Mouse (Mus musculus): ENCODE results near the gene Eif4a2. TPM values are rescaled to one million over a fixed set of nuclear protein-coding genes. Genes with fewer than 3 reads are reported as not detected.
"Not testable (repeated sequence)": the region's sequence is repeated elsewhere in the genome, so short reads cannot be mapped to it uniquely, and the experiment has no call there.

Gene Eif4a2
- polyA plus RNA-seq, 1 experiment from 2014 or later = 315 TPM

DNA sequence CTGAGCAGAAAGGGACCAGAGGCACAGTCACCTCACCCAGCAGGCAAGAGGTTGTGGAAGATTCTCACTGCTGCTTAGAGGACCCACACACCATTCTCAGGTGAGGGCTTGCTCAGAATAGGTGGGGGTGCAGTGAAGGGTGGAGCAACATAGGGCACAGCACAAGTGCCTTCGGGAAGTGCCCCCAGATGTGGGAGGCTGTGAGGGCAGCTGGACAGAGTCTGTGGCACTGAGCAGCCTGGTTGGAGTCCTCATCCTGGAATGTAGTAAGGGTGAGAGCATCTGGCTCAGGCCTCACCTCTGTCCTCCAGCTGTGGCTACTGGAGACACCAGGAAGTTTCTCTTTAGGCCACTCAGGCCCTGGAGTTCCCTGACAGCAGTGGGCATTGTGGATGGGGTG lies 10.4 kb upstream of the Eif4a2 start:
- H3K36me3 ChIP-seq; H3K4me2 ChIP-seq; H3K27ac ChIP-seq; H3K4me3 ChIP-seq; H3K9ac ChIP-seq; ATAC-seq (ENCODE audit: low FRiP score); H3K9me3 ChIP-seq: not testable (repeated sequence)
- peaks cover 16% of the 10 kb centered on the region for H3K27me3 ChIP-seq
- peaks cover 14% of the 10 kb centered on the region for H3K4me1 ChIP-seq (replicated peaks)
- WGBS = 86% methylated on average over 1 of the region's 1 CpGs

DNA sequence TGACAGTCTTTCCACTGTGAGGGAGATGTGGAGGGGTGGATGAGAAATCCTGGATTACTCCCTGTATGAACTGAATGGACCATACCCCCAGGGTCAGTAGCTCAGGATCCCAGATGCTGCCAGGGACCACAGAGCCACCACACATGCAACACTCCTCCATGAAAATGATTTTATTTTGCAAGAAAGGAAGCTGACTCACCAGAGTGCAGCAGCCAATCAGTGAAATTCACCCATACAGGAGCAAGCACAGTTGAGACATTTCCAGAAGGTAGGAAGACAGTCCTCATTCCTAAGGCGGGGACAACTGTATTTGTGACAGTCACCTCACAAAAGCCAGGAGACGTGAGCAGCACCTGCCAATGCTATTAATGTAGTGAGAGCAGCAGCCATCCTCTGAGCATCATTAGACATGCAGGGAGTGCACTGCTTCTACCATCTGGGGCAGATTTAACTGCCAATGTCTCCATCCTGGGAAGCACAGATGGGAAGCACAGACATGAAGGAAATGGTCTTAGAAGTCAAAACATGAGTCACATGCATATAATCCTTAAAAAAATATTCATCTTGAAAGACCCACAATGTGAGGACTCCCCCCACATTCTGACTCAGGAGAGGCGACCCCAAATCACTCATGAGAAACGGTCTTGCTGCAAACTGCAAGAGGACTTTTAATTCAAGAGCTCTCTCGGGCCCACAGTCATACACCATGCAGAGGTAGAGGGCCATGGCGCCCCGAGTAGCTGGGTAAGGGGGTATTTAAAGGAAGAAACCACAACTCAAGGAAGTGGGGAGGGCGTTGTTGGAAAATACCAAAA lies 9.7 kb upstream of the Eif4a2 start:
- WGBS = 86% methylated on average over 8 of the region's 8 CpGs
- H3K4me2 ChIP-seq; ATAC-seq (ENCODE audit: low FRiP score); H3K36me3 ChIP-seq; H3K4me3 ChIP-seq; H3K27ac ChIP-seq; H3K9me3 ChIP-seq; H3K9ac ChIP-seq: not testable (repeated sequence)
- Histone ChIP-seq H3K4me1 (replicated peaks) (peaks cover 16% of the 10 kb centered on the region), H3K27me3 (peaks cover 19% of the 10 kb centered on the region)

DNA sequence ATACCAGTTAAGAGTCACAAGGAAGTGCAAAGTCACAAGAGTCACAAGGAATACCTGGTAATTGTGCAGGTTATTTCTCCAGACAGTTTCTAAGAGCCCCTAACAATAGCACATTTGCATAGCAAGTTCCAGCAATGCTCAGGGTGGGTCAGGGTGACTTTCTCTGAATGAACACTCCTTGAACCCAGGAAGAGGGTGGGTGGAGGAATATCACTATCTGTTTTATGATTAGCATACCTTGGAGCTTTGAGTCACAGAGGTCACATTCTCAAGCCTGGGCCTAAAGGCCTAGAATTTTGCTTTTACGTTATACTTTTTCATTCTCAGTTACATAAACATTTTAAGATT lies 9.2 kb upstream of the Eif4a2 start:
- not testable (repeated sequence) for ATAC-seq (ENCODE audit: low FRiP score); H3K36me3 ChIP-seq; H3K4me3 ChIP-seq; H3K9ac ChIP-seq; H3K9me3 ChIP-seq; H3K27ac ChIP-seq; H3K4me2 ChIP-seq
- WGBS = 100% methylated on average over 1 of the region's 1 CpGs
- Histone ChIP-seq H3K27me3 (peaks cover 25% of the 10 kb centered on the region), H3K4me1 (replicated peaks) (peaks cover 21% of the 10 kb centered on the region)

DNA sequence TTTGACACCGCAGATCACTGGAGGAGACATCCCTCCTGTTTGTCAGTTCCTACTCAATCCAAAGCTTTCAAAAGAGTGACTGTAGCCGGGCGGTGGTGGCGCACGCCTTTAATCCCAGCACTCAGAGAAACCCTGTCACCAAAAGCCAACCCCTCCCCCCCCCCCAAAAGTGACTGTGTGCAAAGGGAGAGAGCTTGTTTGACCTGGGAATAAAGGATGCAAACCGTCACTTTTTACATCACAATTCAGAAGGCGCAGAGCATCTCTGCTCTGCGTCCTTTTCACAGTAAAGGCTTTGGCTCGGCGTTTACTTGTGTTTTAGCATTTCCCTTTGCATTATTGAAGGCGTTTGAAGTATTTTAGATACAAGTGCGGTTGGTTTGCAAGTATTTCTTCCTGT lies 7.6 kb upstream of the Eif4a2 start:
- WGBS = 4% methylated on average over 12 of the region's 12 CpGs
- H3K4me3 ChIP-seq = peak overlapping the region; percentile 34
- H3K27me3 ChIP-seq = peaks cover 31% of the 10 kb centered on the region
- H3K27ac ChIP-seq = no peak overlapping the region
- no peak for ATAC-seq (ENCODE audit: low FRiP score)
- no peaks in the 10 kb centered on the region for H3K9me3 ChIP-seq
- H3K36me3 ChIP-seq = no peaks in the 10 kb centered on the region
- H3K4me2 ChIP-seq = peak overlapping the region; percentile 56
- H3K9ac ChIP-seq = peak overlapping the region; percentile 67
- H3K4me1 ChIP-seq (replicated peaks) = peaks cover 21% of the 10 kb centered on the region

DNA sequence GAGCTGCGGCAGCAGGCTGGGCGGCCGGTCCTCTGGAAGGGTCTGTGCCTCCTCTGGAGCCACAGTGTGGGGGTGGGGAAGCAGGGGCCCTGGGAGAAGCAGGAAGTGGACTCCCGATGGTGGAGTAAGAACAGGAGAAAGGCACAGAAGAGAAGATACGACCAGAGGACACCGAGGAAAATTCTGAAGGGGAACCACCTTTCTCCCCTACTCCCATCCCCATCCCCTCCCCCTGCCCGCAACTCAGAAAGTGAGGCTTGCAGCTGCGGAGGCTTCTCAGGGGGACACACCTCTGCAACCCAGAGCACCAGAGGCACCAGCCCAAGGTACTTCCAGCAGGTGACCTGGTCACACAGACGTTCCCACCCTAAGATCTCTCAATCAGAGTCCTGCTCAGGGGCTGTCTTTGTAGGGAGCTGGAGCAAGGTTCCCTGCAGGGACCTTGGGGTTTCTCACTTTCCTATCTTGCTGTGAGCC lies 7.1 kb upstream of the Eif4a2 start:
- Histone ChIP-seq H3K27me3 (peaks cover 31% of the 10 kb centered on the region), H3K36me3 (no peaks in the 10 kb centered on the region), H3K4me3 (peak overlapping the region; percentile 34), H3K9ac (peak overlapping the region; percentile 67), H3K9me3 (no peaks in the 10 kb centered on the region), H3K4me1 (replicated peaks) (peaks cover 21% of the 10 kb centered on the region), H3K4me2 (peak overlapping the region; percentile 56), H3K27ac (no peak overlapping the region)
- ATAC-seq (ENCODE audit: low FRiP score) = peak; percentile 62; the same call in 1 of the 2 replicates
- 1% methylated on average over 9 of the region's 9 CpGs for WGBS

DNA sequence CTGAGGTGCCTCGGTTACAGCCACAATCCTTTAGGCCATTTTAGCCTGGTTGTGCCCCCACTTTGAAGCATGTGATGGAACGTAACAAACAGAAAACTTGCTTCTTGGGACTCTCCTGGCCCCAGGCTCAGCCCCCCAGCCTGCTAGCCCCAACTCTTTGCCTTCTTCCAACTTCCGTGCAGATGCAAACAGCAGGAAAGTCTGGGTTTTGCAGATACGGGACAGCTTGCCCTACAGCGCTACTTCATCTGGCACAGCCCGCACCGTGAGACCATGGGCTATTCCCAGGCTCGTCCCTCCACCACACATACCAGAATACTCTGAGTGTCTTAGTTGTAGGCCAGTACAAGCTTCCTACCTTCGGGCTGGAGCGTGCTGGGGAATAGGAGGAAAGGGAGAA lies 6.6 kb upstream of the Eif4a2 start:
- H3K9ac ChIP-seq = peak overlapping the region; percentile 67
- no peak overlapping the region for H3K27ac ChIP-seq
- 11% methylated on average over 10 of the region's 10 CpGs for WGBS
- H3K9me3 ChIP-seq = no peaks in the 10 kb centered on the region
- H3K27me3 ChIP-seq = peaks cover 31% of the 10 kb centered on the region
- peak overlapping the region; percentile 56 for H3K4me2 ChIP-seq
- ATAC-seq (ENCODE audit: low FRiP score) = no peak
- peaks cover 21% of the 10 kb centered on the region for H3K4me1 ChIP-seq (replicated peaks)
- peak overlapping the region; percentile 34 for H3K4me3 ChIP-seq
- H3K36me3 ChIP-seq = no peaks in the 10 kb centered on the region

DNA sequence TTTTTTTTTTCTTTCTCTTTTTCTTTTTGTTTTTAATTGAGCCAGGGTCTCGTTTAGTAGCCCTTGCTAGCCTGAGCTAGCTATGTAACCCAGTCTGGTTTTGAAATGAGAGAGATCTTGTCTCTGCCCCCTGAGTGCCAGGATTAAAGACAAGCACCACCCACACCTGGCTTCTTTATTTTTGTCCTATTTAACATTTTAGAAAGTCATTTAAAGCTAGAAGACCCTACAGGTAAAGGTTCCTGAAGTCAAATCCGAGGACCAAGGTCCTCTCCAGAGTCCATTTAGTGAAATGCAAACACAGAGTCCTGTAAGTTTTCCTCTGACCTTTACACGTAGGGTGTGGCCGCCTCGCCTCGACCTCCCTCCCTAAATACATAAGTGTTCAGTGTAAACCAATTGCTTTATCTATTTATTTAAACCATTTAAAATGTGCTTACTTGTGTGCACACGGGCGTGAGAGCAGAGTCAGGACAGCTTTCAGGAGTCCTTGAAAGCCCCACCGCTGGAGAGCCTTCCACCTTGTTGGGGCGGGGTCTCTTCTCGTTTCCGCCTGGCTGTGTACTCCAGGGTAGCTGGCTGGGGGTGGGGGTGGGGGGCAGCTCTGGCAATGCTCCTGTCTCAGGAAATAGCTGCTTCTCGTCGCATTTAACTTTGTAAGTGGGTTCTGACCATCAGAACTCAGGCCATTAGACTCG lies 4.8 kb upstream of the Eif4a2 start:
- Histone ChIP-seq H3K4me1 (replicated peaks) (peaks cover 21% of the 10 kb centered on the region), H3K9ac (peak overlapping the region; percentile 55; the same call in 1 of the 2 replicates), H3K27ac (no peak overlapping the region), H3K4me3 (peak overlapping the region; percentile 19), H3K36me3 (no peaks in the 10 kb centered on the region), H3K9me3 (no peaks in the 10 kb centered on the region), H3K27me3 (peaks cover 31% of the 10 kb centered on the region), H3K4me2 (peak overlapping the region; percentile 42)
- ATAC-seq (ENCODE audit: low FRiP score) = no peak
- WGBS = 16% methylated on average over 15 of the region's 15 CpGs

DNA sequence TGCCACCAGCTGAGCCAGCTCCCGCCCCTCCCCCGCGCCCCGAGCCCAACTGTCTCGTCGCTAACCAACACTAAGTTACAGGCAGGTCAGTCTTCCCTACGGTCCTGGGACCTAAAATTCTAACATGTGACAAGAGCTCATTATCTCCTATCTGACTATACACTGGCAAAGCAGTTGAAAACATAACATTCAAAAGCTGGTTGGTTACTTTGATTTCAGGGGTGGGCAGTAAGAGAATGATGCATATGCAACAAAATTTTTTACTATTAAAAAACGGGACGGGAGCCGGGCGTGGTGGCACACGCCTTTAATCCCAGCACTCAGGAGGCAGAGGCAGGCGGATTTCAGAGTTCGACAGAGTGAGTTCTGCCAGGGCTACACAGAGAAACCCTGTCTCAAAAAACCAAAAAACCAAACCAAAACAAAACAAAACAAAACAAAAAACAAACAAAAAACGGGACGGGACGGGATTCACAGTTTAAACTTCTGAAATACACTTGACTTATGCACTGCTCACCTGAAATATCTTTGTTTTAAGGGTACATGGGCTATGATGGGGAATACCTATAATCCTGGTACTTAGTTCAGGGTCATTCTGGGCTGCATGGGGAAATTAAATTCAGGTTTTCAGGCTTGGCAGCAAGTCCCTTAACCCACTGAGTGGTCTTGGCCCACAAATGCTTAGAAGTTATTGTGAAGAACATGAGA lies 4.1 kb upstream of the Eif4a2 start:
- Histone ChIP-seq H3K27ac (no peak overlapping the region), H3K27me3 (peaks cover 31% of the 10 kb centered on the region), H3K4me1 (replicated peaks) (peaks cover 21% of the 10 kb centered on the region), H3K9me3 (no peaks in the 10 kb centered on the region), H3K4me2 (peak overlapping the region; percentile 42), H3K9ac (peak overlapping the region; percentile 55; the same call in 1 of the 2 replicates), H3K4me3 (peak overlapping the region; percentile 19), H3K36me3 (no peaks in the 10 kb centered on the region)
- 44% methylated on average over 17 of the region's 17 CpGs for WGBS
- no peak for ATAC-seq (ENCODE audit: low FRiP score)

DNA sequence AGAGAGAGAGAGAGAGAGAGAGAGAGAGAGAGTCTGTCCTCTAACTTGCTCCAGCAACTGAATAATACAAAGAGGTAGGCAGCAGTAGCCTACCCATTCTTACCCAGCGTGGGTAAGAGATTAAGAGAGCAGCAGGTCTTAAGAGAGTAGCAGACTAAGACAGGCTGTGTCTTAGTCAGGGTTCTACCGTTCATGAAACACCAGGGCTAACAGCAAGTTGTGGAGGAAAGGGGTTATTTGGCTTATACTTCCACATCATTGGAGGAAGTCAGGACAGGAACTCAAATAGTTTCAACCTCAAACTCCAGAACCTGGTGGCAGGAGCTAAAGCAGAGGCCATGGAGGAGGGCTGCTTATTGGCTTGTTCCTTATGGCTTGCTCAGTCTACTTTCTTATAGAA lies 3.4 kb upstream of the Eif4a2 start:
- no peaks in the 10 kb centered on the region for H3K9me3 ChIP-seq
- WGBS = 63% methylated on average over 2 of the region's 2 CpGs
- H3K4me3 ChIP-seq = no peak overlapping the region

DNA sequence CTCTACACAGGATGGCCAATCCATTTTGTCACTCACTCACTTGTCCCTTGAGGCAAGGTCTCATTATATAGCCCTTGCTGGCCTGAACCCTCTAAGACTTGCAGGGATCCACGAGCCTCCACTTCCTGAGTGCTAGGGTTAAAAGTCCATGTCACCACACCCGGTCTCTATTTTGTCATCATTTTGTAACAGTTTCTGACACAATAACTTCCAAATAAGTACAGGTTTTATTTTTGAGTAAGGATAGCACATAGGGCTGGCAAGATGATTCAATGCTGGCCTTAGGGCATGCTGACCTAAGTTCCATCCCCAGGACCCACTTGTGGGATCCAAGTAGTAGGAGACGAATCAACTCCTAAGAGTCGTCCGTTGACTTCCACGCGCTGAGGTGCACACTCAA lies 1.1 kb upstream of the Eif4a2 start:
- Histone ChIP-seq H3K9ac (no peak overlapping the region), H3K27ac (no peak overlapping the region), H3K4me1 (replicated peaks) (peaks cover 31% of the 10 kb centered on the region), H3K4me3 (no peak overlapping the region), H3K4me2 (no peak overlapping the region), H3K9me3 (no peaks in the 10 kb centered on the region), H3K27me3 (peaks cover 18% of the 10 kb centered on the region), H3K36me3 (peaks cover 23% of the 10 kb centered on the region)
- no peak for ATAC-seq (ENCODE audit: low FRiP score)
- WGBS = 82% methylated on average over 7 of the region's 7 CpGs

More for the DNA sequence above, 3.4 kb upstream of the Eif4a2 start:
- no peak overlapping the region for H3K27ac ChIP-seq
- H3K4me1 ChIP-seq (replicated peaks) = peaks cover 23% of the 10 kb centered on the region
- no peak overlapping the region for H3K9ac ChIP-seq
- ATAC-seq (ENCODE audit: low FRiP score) = no peak
- H3K27me3 ChIP-seq = peaks cover 31% of the 10 kb centered on the region
- no peak overlapping the region for H3K4me2 ChIP-seq
- H3K36me3 ChIP-seq = peaks cover 2% of the 10 kb centered on the region

DNA sequence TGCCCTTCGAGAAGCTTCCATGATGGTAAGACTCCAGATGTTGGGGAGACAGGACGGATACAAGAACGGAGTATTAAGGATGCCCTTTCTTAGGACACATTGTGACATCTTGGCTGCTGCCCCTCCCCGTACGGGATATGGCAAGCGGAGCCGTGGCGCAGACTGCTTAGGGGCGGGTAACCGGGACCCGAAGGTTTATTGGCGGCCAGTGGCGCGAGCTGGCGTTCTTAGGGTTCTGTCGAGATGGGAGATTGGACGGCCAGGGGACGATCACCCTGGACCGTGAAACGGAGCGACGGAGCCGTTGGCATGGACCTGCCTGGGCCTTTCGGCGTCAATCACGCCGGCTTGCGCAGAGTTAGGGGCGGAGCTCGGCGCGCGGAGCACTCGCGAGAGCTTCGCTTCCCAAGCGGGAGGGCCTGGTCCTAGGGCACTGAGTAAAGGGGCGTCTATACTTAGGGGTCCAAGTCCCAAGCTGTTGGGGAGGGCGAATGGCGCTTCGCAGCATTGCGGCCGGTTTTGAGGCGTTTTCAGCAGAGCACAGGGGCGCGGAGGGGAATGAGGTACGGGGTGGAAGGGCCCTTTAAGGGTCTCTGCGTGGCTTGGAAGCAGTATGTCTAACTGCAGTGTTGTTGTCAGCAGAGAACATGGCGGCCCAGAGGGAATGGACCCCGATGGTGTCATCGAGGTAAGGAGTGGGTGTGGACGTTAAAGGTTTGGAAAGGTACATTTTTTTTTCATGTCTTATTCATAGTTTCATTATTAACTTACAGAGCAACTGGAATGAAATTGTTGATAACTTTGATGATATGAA lies 909 bp downstream of the Eif4a2 start:
- Histone ChIP-seq H3K4me3 (peak overlapping the region; percentile 99), H3K27me3 (0 out of 2 replicates have a peak, but pooled peaks cover 5% of the 10 kb centered on the region), H3K9me3 (no peaks in the 10 kb centered on the region), H3K36me3 (peaks cover 43% of the 10 kb centered on the region), H3K4me2 (peak overlapping the region; percentile 97), H3K4me1 (replicated peaks) (peaks cover 33% of the 10 kb centered on the region), H3K9ac (peak overlapping the region; percentile 100), H3K27ac (peak overlapping the region; percentile 99)
- peak; percentile 93 for ATAC-seq (ENCODE audit: low FRiP score)
- under 1% methylated on average over 52 of the region's 52 CpGs for WGBS
